Mouse (Mus musculus) hindbrain, embryonic 15.5 days (tissue): Measurements from ENCODE around the gene Mlip. TPM values are rescaled to one million over a fixed set of nuclear protein-coding genes. Genes with fewer than 3 reads are reported as not detected.
"Not testable (repeated sequence)": the region's sequence is repeated elsewhere in the genome, so short reads cannot be mapped to it uniquely, and the experiment has no call there.

Experiments used
- ATAC-seq: fragments of 200-750 bp; cut with Nextera tagmentation; 2 replicates; pipeline ENCODE4 v1.8.0; 2017; ENCODE audit warnings: low read depth, moderate number of reproducible peaks, moderate TSS enrichment; ENCODE audit not compliant: low FRiP score
- H3K27ac ChIP-seq: fragments of 300-500 bp; sonication (generic); replicated peaks from 2 replicates; pipeline ENCODE4 v1.5.1; 2015; ENCODE audit warnings: mild to moderate bottlenecking, inconsistent platforms
- H3K27me3 ChIP-seq: fragments of 300-500 bp; sonication (generic); 2 replicates; pipeline ENCODE4 v1.6.1; 2015; ENCODE audit warnings: control low read depth, inconsistent platforms
- H3K36me3 ChIP-seq: fragments of 300-500 bp; sonication (generic); 2 replicates; pipeline ENCODE4 v1.6.1; 2015; ENCODE audit warnings: control low read depth, inconsistent platforms
- H3K4me1 ChIP-seq: fragments of 300-500 bp; sonication (generic); replicated peaks from 2 replicates; pipeline ENCODE4 v1.6.1; 2015; ENCODE audit warnings: control low read depth, inconsistent platforms
- H3K4me2 ChIP-seq: fragments of 300-500 bp; sonication (generic); 2 replicates; pipeline ENCODE4 v1.6.1; 2015; ENCODE audit warnings: moderate library complexity, mild to moderate bottlenecking, inconsistent platforms
- H3K4me3 ChIP-seq: fragments of 300-500 bp; sonication (generic); 2 replicates; pipeline ENCODE4 v1.5.1; 2015; ENCODE audit warnings: mild to moderate bottlenecking, inconsistent platforms
- H3K9ac ChIP-seq: fragments of 300-500 bp; sonication (generic); 2 replicates; pipeline ENCODE4 v1.6.1; 2015; ENCODE audit warnings: inconsistent platforms
- H3K9me3 ChIP-seq: fragments of 300-500 bp; sonication (generic); 2 replicates; pipeline ENCODE4 v1.6.1; 2016; ENCODE audit warnings: control low read depth, inconsistent platforms
- WGBS: fragments of 180-500 bp; shearing (Covaris S2); methylation state at CpG from one replicate; pipeline ENCODE4 v1.1.7; 2015; 5-methylcytosine and 5-hydroxymethylcytosine counted together
- polyA plus RNA-seq: library from polyadenylated mRNA; unstranded; fragments of >200 nt; fragmentation: Nextera tagmentation; extraction: Ambion mirVana; gene quantifications from 2 replicates; pipeline ENCODE4 v1.2.1, GENCODE M21; 2015

Gene Mlip
- polyA plus RNA-seq, 1 experiment from 2014 or later, result 1.8 TPM

GRCm38 (mm10) chr9:77165877-77166276 is 186.9 kb downstream of the Mlip start:
- WGBS, result 83% methylated on average over 6 of the region's 6 CpGs
- no peak for ATAC-seq
- Histone ChIP-seq H3K27ac (no peak overlapping the region), H3K4me3 (no peak overlapping the region), H3K27me3 (no peaks in the 10 kb centered on the region), H3K9me3 (no peaks in the 10 kb centered on the region), H3K4me1 (no peaks in the 10 kb centered on the region), H3K36me3 (no peaks in the 10 kb centered on the region), H3K9ac (no peak overlapping the region), H3K4me2 (no peak overlapping the region)

- Histone ChIP-seq H3K9me3 (no peaks in the 10 kb centered on the region), H3K9ac (no peak overlapping the region), H3K4me2 (no peak overlapping the region), H3K4me1 (no peaks in the 10 kb centered on the region), H3K4me3 (no peak overlapping the region), H3K27me3 (no peaks in the 10 kb centered on the region), H3K36me3 (no peaks in the 10 kb centered on the region), H3K27ac (no peak overlapping the region)
- WGBS, result 52% methylated on average over 5 of the region's 5 CpGs
- ATAC-seq, result 0 out of 2 replicates have a peak, but pooled peaks have one; percentile 42
Observed at GRCm38 (mm10) chr9:77161764-77162163, 191.0 kb downstream of the Mlip start.

GRCm38 (mm10) chr9:77160277-77160926 is 192.4 kb downstream of the Mlip start:
- ATAC-seq, result no peak
- Histone ChIP-seq H3K9ac (no peak overlapping the region), H3K27ac (no peak overlapping the region), H3K4me3 (no peak overlapping the region), H3K4me1 (no peaks in the 10 kb centered on the region), H3K27me3 (no peaks in the 10 kb centered on the region), H3K36me3 (no peaks in the 10 kb centered on the region), H3K4me2 (no peak overlapping the region), H3K9me3 (no peaks in the 10 kb centered on the region)
- WGBS, result 86% methylated on average over 4 of the region's 4 CpGs

GRCm38 (mm10) chr9:77148518-77149257 is 204.1 kb downstream of the Mlip start:
- Histone ChIP-seq H3K27me3 (no peaks in the 10 kb centered on the region), H3K27ac (no peak overlapping the region), H3K9me3 (no peaks in the 10 kb centered on the region), H3K4me2 (no peak overlapping the region), H3K36me3 (no peaks in the 10 kb centered on the region), H3K4me1 (no peaks in the 10 kb centered on the region), H3K4me3 (no peak overlapping the region), H3K9ac (no peak overlapping the region)
- no peak for ATAC-seq
- WGBS, result 95% methylated on average over 3 of the region's 3 CpGs

GRCm38 (mm10) chr9:77119735-77120134 is 233.0 kb downstream of the Mlip start:
- 85% methylated on average over 1 of the region's 1 CpGs for WGBS
- ATAC-seq, result no peak
- no peaks in the 10 kb centered on the region for H3K27me3 ChIP-seq

GRCm38 (mm10) chr9:77096886-77097285 is 255.9 kb downstream of the Mlip start:
- H3K27ac ChIP-seq, result no peak overlapping the region
- WGBS, result 58% methylated on average over 1 of the region's 1 CpGs
- no peak overlapping the region for H3K4me2 ChIP-seq
- no peaks in the 10 kb centered on the region for H3K27me3 ChIP-seq
- no peak for ATAC-seq
- no peaks in the 10 kb centered on the region for H3K36me3 ChIP-seq
- H3K4me3 ChIP-seq, result no peak overlapping the region
- H3K4me1 ChIP-seq, result no peaks in the 10 kb centered on the region
- no peaks in the 10 kb centered on the region for H3K9me3 ChIP-seq
- no peak overlapping the region for H3K9ac ChIP-seq

More at GRCm38 (mm10) chr9:77119735-77120134, 233.0 kb downstream of the Mlip start:
- H3K9me3 ChIP-seq, result no peaks in the 10 kb centered on the region
- no peak overlapping the region for H3K9ac ChIP-seq
- H3K27ac ChIP-seq, result no peak overlapping the region
- H3K36me3 ChIP-seq, result no peaks in the 10 kb centered on the region
- H3K4me1 ChIP-seq, result no peaks in the 10 kb centered on the region
- no peak overlapping the region for H3K4me2 ChIP-seq
- no peak overlapping the region for H3K4me3 ChIP-seq

- 80% methylated on average over 1 of the region's 1 CpGs for WGBS
- not testable (repeated sequence) for H3K9me3 ChIP-seq, H3K4me1 ChIP-seq, H3K4me2 ChIP-seq, ATAC-seq, H3K27ac ChIP-seq, H3K4me3 ChIP-seq, H3K36me3 ChIP-seq, H3K9ac ChIP-seq, H3K27me3 ChIP-seq
Observed at GRCm38 (mm10) chr9:77083221-77083620, 269.5 kb downstream of the Mlip start.

- Histone ChIP-seq H3K27ac (no peak overlapping the region), H3K9me3 (no peaks in the 10 kb centered on the region), H3K27me3 (no peaks in the 10 kb centered on the region), H3K4me1 (no peaks in the 10 kb centered on the region), H3K4me3 (no peak overlapping the region), H3K9ac (no peak overlapping the region), H3K36me3 (no peaks in the 10 kb centered on the region), H3K4me2 (no peak overlapping the region)
- 92% methylated on average over 2 of the region's 2 CpGs for WGBS
- ATAC-seq, result no peak
Observed at GRCm38 (mm10) chr9:77071676-77072075, 281.1 kb downstream of the Mlip start.

- Histone ChIP-seq H3K36me3 (no peaks in the 10 kb centered on the region), H3K27ac (no peak overlapping the region), H3K9me3 (no peaks in the 10 kb centered on the region), H3K27me3 (no peaks in the 10 kb centered on the region), H3K4me2 (no peak overlapping the region), H3K9ac (no peak overlapping the region), H3K4me1 (no peaks in the 10 kb centered on the region), H3K4me3 (no peak overlapping the region)
- WGBS, result 77% methylated on average over 4 of the region's 4 CpGs
- ATAC-seq, result no peak
Observed at GRCm38 (mm10) chr9:77056611-77057010, 296.2 kb downstream of the Mlip start.

- no peaks in the 10 kb centered on the region for H3K27me3 ChIP-seq
- no peak overlapping the region for H3K4me2 ChIP-seq
- no peak overlapping the region for H3K9ac ChIP-seq
- H3K4me3 ChIP-seq, result no peak overlapping the region
- no peak overlapping the region for H3K27ac ChIP-seq
- H3K36me3 ChIP-seq, result no peaks in the 10 kb centered on the region
- ATAC-seq, result 0 out of 2 replicates have a peak, but pooled peaks have one; percentile 42
- no peaks in the 10 kb centered on the region for H3K4me1 ChIP-seq
- 56% methylated on average over 9 of the region's 9 CpGs for WGBS
- no peaks in the 10 kb centered on the region for H3K9me3 ChIP-seq
Observed at GRCm38 (mm10) chr9:77054426-77055193, 298.2 kb downstream of the Mlip start.
